Mouse (Mus musculus) hindbrain, postnatal 0 days (tissue): ENCODE data around the gene Meis1. TPM values are rescaled to one million over a fixed set of nuclear protein-coding genes. Genes with fewer than 3 reads are reported as not detected.
A peak's percentile ranks its signal among the peaks of the same experiment; 100 is the strongest.

Experiments
- ATAC-seq: fragments of 200-750 bp; cut with Nextera tagmentation; 2 replicates; pipeline ENCODE4 v1.8.0; 2017; ENCODE audit warnings: mild to moderate bottlenecking, moderate TSS enrichment, moderate library complexity
- DNase-seq: peaks from one replicate; pipeline ENCODE4 v3.0.0-alpha.2; 2015; ENCODE audit warnings: low spot score
- H3K27ac ChIP-seq: fragments of 300-500 bp; sonication (generic); 2 replicates; pipeline ENCODE4 v1.5.1; 2014; ENCODE audit warnings: mild to moderate bottlenecking
- H3K27me3 ChIP-seq: fragments of 300-500 bp; sonication (generic); 2 replicates; pipeline ENCODE4 v1.6.1; 2014; ENCODE audit warnings: low read length, mixed read lengths; ENCODE audit not compliant: insufficient read depth
- H3K36me3 ChIP-seq: fragments of 300-500 bp; sonication (generic); 2 replicates; pipeline ENCODE4 v1.6.1; 2014; ENCODE audit warnings: low read length, mixed read lengths; ENCODE audit not compliant: insufficient read depth
- H3K4me1 ChIP-seq: fragments of 300-500 bp; sonication (generic); 2 replicates; pipeline ENCODE4 v1.6.1; 2014; ENCODE audit warnings: antibody characterized with exemption, low read length, mixed read lengths; ENCODE audit not compliant: insufficient read depth
- H3K4me2 ChIP-seq: fragments of 300-500 bp; sonication (generic); 2 replicates; pipeline ENCODE4 v1.6.1; 2014; ENCODE audit warnings: low read depth, mild to moderate bottlenecking, low read length, moderate library complexity, mixed read lengths
- H3K4me3 ChIP-seq: fragments of 300-500 bp; sonication (generic); 2 replicates; pipeline ENCODE4 v1.5.1; 2014; ENCODE audit warnings: low read length
- H3K9ac ChIP-seq: fragments of 300-500 bp; sonication (generic); replicated peaks from 2 replicates; pipeline ENCODE4 v1.6.1; 2014; ENCODE audit warnings: mild to moderate bottlenecking, low read length, moderate library complexity, mixed read lengths
- H3K9me3 ChIP-seq: fragments of 300-500 bp; sonication (generic); 2 replicates; pipeline ENCODE4 v1.6.1; 2016; ENCODE audit warnings: low read length, mixed read lengths
- CTCF ChIP-seq: IDR thresholded peaks from 2 replicates; pipeline ENCODE4 v1.5.1; 2016; ENCODE audit warnings: antibody characterized with exemption, control low read depth, low read depth
- WGBS: fragments of 180-500 bp; shearing (Covaris S2); extraction: QIAGEN DNeasy Blood & Tissue Kit; methylation state at CpG from one replicate; pipeline ENCODE4 v1.1.7; 2014; 5-methylcytosine and 5-hydroxymethylcytosine counted together
- polyA plus RNA-seq: library from polyadenylated mRNA; unstranded; fragments of >200 nt; fragmentation: Nextera tagmentation; extraction: Ambion mirVana; gene quantifications from 2 replicates; pipeline ENCODE4 v1.2.1, GENCODE M21; 2015
- total RNA-seq: library from RNA; depleted of rRNA; stranded (reverse); fragments of >200 nt; gene quantifications from 2 replicates; pipeline ENCODE4 v1.2.3, GENCODE M21; 2014

Meis1 gene
- total and polyA plus RNA-seq, 2 experiments from 2014 or later, result 99.4 to 112 TPM

DNA sequence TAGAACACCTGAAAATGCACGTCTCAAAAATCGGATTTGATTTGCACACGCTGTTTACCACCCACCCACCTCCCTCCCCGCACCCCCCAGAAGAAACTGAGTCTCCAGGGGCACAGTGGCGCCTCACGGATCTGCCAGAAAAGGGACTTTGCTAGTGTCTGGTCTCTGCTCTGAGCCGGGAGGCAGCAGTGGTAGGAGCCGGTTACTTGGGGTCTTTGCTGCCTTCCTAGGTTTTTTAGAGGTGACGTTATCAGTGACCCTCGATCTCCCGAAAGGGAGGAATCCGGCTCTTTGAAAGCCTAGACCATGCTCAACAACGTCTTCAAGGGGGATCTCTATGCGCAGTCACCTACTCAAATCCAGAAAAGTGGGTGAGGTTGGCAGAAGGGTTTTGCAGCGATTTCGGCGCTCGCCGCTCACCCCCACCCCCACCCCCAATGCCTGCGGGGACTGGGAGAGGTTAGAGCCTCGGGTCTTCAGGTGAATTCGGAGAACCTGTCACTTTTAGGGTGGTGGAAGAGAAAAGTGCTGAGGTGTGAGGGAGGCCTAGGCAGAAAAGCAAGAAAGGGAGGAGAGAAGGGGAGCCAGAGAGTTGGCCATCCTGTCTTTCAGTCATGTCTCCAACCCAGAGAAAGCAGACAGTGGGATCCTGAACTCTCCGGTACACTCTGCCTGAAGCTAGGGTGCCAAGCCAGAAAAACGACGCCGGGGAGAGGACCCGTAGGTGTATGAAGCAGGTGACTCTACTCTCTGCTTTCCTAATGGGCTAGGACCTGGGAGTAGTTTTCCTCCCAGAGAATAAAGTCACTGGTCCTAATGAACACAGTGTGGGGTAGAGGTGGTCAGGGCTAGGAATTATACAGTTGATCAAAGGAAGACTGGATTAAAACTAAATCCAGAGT lies 143.5 kb downstream of the Meis1 start:
- H3K9ac ChIP-seq, result peak overlapping the region; percentile 64
- 4% methylated on average over 27 of the region's 27 CpGs for WGBS
- no peaks in the 10 kb centered on the region for H3K9me3 ChIP-seq
- H3K4me2 ChIP-seq, result peak overlapping the region; percentile 82
- H3K27ac ChIP-seq, result peak overlapping the region; percentile 87
- H3K4me3 ChIP-seq, result peak overlapping the region; percentile 23
- TF ChIP-seq CTCF, result no peak
- no peaks in the 10 kb centered on the region for H3K36me3 ChIP-seq
- ATAC-seq (no peak), DNase-seq (peak; percentile 58)
- H3K4me1 ChIP-seq, result peaks cover 9% of the 10 kb centered on the region; the same call in 1 of the 2 replicates
- no peaks in the 10 kb centered on the region for H3K27me3 ChIP-seq

DNA sequence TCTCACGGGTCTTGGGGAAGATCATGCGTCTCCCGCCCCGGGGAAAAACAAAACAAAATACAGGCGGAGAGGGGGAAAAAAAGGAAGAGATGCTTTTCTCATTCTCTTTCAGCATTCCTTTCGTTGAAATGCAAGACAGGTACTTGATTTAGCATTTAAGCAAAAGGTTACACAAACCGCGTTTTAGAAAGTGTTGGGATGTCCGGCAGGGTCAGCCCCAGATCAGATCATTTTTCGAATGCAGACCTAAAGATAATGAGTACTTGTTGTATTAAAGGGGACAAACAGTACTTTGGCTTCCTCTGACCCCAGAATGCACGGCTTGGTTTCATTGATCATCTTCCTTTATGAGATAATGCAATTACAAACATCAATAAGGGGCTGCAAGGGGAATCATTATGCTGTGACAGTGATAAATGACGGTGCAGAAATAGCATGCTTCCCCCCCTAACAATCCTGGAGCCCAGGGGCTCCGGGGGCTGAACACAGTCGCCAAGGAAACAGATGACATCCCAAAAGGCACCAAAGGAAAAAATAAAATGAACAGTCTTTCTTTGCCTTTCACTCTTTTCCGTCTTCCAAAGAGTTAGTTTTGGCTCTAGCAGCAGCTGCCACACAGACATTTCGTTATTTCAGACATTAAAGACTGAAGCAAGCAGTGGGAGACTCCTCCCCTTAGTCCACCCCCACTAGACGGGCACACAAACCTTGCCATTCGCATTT lies 144.3 kb downstream of the Meis1 start:
- no peak for ATAC-seq
- H3K9ac ChIP-seq, result peak overlapping the region; percentile 64
- peaks cover 9% of the 10 kb centered on the region; the same call in 1 of the 2 replicates for H3K4me1 ChIP-seq

DNA sequence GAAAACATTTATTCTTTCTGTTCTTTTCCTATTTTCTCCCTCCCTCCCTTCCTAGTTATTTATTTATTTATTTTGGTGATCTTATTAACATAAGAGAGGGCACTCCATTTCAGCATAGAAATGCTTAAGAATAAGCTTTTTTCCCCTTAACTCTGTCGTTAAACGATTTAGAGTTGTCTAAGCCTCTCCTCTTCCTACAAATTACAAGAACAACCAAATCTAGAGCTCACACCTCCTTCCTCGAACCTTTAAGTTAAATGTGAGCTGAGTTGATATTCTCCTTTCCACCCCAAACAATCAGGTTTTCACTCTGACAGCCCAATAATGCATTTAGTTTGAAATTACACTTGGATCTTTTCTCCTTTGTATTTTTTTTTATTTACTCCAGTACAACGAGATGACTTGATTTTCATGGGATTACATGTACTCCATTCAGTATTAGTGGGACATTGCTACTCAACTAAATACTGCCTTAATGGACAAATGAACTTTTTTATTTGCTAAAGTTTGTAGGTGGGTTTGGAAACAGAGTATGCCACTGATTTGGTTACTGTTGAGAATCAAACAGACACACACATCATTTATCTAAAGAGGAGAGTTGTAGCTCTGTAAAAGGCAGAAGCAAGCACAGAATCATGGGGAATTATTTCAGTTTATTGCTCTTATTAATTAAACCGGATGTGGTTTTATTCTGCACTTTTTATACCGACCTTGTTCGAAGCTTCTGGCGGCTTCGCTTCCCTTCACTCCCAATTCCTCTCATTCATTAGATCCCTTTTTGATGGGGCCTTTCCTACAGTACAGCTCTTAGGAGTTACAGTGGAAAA lies 145.1 kb downstream of the Meis1 start:
- H3K9me3 ChIP-seq, result no peaks in the 10 kb centered on the region
- H3K36me3 ChIP-seq, result no peaks in the 10 kb centered on the region
- 16% methylated on average over 9 of the region's 9 CpGs for WGBS
- H3K4me2 ChIP-seq, result peak overlapping the region; percentile 82
- no peak for TF ChIP-seq CTCF
- H3K27me3 ChIP-seq, result no peaks in the 10 kb centered on the region
- ATAC-seq, result no peak
- H3K4me3 ChIP-seq, result peak overlapping the region; percentile 23; the same call in 1 of the 2 replicates
- no peak for DNase-seq
- H3K27ac ChIP-seq, result peak overlapping the region; percentile 87
- peaks cover 9% of the 10 kb centered on the region; the same call in 1 of the 2 replicates for H3K4me1 ChIP-seq
- peak overlapping the region; percentile 64 for H3K9ac ChIP-seq

More for the DNA sequence above, 144.3 kb downstream of the Meis1 start:
- H3K9me3 ChIP-seq, result no peaks in the 10 kb centered on the region
- no peaks in the 10 kb centered on the region for H3K36me3 ChIP-seq
- H3K4me3 ChIP-seq, result peak overlapping the region; percentile 23
- H3K4me2 ChIP-seq, result peak overlapping the region; percentile 82
- WGBS, result 2% methylated on average over 18 of the region's 18 CpGs
- TF ChIP-seq CTCF, result no peak
- no peaks in the 10 kb centered on the region for H3K27me3 ChIP-seq
- peak; percentile 82 for DNase-seq
- peak overlapping the region; percentile 87 for H3K27ac ChIP-seq

DNA sequence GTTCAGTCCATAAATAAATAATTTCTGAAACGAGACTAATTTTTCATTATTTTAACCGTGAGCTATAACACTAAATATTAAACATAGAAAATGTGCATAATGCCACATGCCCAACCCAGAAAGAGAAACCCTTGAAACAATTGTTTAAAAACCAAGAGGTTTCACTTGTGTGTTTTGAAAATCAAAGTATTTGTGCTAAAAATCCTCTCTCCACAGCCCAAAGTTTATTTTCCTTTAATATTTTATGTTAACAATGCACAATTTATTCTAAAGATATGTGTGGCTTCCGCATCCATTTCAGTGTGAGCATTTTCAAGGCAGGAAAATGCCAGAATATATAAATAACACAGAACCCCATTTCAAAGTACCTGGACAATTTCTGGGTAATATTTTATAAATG lies 146.0 kb downstream of the Meis1 start:
- Histone ChIP-seq H3K27me3 (no peaks in the 10 kb centered on the region), H3K9ac (no peak overlapping the region), H3K4me3 (no peak overlapping the region; the same call in 1 of the 2 replicates), H3K36me3 (no peaks in the 10 kb centered on the region), H3K4me1 (peaks cover 9% of the 10 kb centered on the region; the same call in 1 of the 2 replicates), H3K27ac (peak overlapping the region; percentile 56; the same call in 1 of the 2 replicates), H3K4me2 (peak overlapping the region; percentile 83), H3K9me3 (no peaks in the 10 kb centered on the region)
- DNase-seq (no peak), ATAC-seq (no peak)
- 18% methylated on average over 3 of the region's 3 CpGs for WGBS
- TF ChIP-seq CTCF, result no peak

DNA sequence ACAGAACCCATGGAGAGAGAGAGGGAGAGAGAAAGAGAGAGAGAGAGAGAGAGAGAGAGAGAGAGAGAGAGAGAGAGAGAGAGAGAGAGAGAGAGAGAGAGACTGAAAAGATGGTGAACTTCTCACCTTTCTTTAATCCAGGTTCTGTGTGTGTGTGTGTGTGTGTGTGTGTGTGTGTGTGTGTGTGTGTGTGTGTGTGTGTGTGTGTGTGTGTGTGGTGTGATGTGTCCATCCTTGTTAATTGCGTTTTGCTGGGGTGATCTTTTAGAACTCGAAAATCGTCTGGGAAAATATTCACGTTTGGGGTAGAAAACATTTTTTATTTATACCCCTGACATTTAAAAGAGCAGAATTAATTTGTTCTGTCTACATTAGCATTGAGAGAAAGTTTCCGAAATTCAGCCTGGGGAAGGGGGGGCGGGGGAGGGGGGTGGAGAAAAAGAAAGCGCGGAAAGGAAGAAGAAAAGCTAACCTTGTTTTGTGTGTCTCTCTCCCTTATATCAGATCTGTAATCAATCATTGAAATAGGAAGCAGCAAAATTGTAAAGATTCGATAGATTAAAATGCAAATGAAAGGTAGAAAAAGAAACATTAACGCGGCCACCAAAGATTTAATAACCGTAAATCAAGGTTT lies 146.6 kb downstream of the Meis1 start:
- peak overlapping the region; percentile 83 for H3K4me2 ChIP-seq
- no peak for ATAC-seq
- H3K9me3 ChIP-seq, result no peaks in the 10 kb centered on the region
- no peak for DNase-seq
- H3K27me3 ChIP-seq, result no peaks in the 10 kb centered on the region
- peaks cover 9% of the 10 kb centered on the region; the same call in 1 of the 2 replicates for H3K4me1 ChIP-seq
- 8% methylated on average over 12 of the region's 12 CpGs for WGBS
- no peaks in the 10 kb centered on the region for H3K36me3 ChIP-seq
- peak overlapping the region; percentile 79 for H3K9ac ChIP-seq
- H3K4me3 ChIP-seq, result peak overlapping the region; percentile 46
- no peak for TF ChIP-seq CTCF
- peak overlapping the region; percentile 93 for H3K27ac ChIP-seq
